Mouse (Mus musculus) CD4-positive, CD25-positive, alpha-beta regulatory T cell, adult 2 months (primary cell): Measurements from ENCODE around the gene Gtf2ird1.

ENCODE experiments used
- DNase-seq: peaks from one replicate; pipeline ENCODE4 v3.0.0-alpha.2; 2012; ENCODE audit warnings: low read depth, low spot score

Gene Gtf2ird1

GRCm38 (mm10) chr5:134314068-134314674 lies 142.3 kb downstream of the Gtf2ird1 start:
- DNase-seq, result peak; percentile 77

- DNase-seq, result peak; percentile 89
Observed at GRCm38 (mm10) chr5:134313451-134314067, 143.0 kb downstream of the Gtf2ird1 start.

DNA sequence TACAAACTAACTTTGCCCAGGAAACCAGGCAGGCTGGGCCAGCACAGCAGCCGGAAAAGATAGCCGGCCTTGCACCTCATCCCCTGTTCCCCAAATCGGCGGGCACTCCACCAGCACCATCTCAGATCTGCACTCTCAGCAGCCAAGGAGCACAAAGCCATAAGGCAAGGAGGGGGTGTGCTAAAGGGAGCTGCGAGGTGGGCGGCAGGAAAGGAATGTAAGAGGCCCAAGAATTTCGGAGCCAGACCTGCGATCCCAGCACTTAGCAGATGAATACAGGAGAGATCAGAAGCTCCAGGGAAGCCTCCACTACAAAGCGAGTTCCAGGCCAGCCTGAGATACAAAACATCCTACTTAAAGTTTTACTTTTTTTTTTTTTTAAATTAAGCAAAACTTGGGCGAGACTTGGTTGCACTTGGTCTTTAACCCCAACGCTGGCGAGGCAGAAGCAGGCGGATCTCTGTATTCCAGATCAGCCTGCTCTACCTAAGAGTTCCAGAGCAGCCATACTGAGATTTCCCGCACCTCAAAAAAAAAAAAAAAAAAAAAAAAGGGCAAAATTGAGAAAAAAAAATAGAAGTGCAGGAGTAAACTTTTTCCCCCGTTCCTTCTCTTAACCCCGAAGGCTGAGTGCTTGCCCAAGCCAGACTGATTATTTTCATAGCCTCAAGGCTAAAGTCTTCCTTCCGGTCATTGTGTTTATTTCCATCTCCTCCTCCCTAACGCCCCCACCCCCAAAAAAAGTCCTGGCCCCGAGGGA lies 143.6 kb downstream of the Gtf2ird1 start:
- peak; percentile 30 for DNase-seq

DNA sequence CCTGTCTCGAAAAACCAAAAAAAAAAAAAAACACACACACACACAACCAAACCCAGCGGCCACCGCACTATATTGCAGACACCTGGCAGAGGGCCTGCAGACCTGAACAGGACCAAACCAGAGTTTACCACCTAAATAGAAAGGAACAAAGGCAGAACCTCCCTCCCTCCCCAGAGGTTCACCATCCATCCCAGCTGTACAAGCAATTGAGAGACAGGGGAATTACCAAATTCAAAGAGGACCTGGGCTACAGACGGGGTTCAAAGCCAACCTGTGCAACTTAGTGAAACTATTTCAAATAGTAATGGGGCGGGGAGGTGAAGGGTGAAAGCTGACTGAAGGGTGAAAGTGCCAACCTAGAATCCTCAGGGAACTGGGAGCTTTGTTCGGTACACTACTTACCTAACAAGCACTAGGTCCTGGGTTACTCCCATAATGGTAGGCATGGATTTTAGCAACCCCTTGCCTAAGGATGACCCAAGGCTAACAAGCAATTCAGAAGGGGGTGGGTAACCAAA lies 144.6 kb downstream of the Gtf2ird1 start:
- no peak for DNase-seq

- DNase-seq, result no peak
Observed at GRCm38 (mm10) chr5:134310201-134310600, 146.3 kb downstream of the Gtf2ird1 start.

DNA sequence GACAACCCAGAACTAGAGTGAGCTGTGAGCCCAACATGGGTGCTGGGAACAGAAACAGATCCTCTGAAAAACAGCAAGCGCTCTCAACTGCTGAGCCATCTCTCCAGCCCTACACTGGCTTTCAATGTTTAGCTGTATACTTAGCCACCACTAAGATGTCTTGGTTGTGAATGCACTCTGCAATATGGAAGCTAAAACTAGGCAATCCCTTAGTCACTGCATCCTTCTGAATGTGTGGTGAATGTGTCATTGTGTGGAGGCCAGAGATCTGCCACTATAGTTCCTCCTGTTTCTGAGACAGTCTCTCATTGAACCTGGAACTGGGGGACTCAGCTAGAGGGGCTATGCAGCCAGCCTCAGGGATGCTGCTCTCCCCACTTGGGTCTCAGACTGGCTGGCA lies 147.2 kb downstream of the Gtf2ird1 start:
- no peak for DNase-seq
